Mouse (Mus musculus) layer of hippocampus, adult 2 months (tissue): Measurements from ENCODE around the gene Cuedc2. TPM values are rescaled to one million over a fixed set of nuclear protein-coding genes. Genes with fewer than 3 reads are reported as not detected.

Experiments used
- DNase-seq, 2 experiments: peaks; one replicate each; pipeline ENCODE4 v3.0.0; 2022; ENCODE audit warnings: low spot score in 2 of 2
- H3K27ac ChIP-seq: fragments of 200-600 bp; 2 replicates; pipeline ENCODE4 v1.8.1; 2022
- H3K4me3 ChIP-seq: fragments of 200-600 bp; 2 replicates; pipeline ENCODE4 v1.8.1; 2022; ENCODE audit warnings: mild to moderate bottlenecking
- CTCF ChIP-seq: fragments of 200-600 bp; conservative IDR thresholded peaks from 2 replicates; pipeline ENCODE4 v1.8.1; 2022; ENCODE audit warnings: antibody characterized with exemption, mild to moderate bottlenecking, moderate library complexity
- total RNA-seq, 2 experiments: library from RNA; stranded (reverse); gene quantifications; 2 replicates each; pipeline ENCODE4 v1.2.3; 2021

Gene Cuedc2
- total RNA-seq, 2 experiments from 2014 or later: 171 to 178 TPM

DNA sequence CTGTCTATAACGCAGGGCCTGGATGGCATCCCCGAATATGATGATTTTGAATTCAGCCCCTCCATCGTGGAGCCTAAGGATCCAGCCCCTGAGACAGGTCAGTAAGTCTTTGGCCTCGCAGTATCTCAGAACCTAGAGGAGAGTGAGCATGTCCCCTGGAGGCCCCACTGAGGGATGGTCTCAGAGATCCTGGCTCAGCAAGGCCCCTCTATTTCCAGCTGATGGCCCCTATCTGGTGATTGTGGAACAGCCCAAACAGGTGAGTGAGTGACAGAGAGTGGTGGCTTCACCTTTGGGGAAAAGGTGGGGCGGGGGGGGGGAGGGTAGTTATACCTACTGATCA is 32.3 kb downstream of the Cuedc2 start:
- DNase-seq: peak in 1 of 2 experiments; percentile 7
- 0 out of 2 replicates have a peak overlapping the region, but pooled peaks have one; percentile 70 for H3K27ac ChIP-seq
- H3K4me3 ChIP-seq: no peak overlapping the region; the same call in 1 of the 2 replicates
- no peak for TF ChIP-seq CTCF

DNA sequence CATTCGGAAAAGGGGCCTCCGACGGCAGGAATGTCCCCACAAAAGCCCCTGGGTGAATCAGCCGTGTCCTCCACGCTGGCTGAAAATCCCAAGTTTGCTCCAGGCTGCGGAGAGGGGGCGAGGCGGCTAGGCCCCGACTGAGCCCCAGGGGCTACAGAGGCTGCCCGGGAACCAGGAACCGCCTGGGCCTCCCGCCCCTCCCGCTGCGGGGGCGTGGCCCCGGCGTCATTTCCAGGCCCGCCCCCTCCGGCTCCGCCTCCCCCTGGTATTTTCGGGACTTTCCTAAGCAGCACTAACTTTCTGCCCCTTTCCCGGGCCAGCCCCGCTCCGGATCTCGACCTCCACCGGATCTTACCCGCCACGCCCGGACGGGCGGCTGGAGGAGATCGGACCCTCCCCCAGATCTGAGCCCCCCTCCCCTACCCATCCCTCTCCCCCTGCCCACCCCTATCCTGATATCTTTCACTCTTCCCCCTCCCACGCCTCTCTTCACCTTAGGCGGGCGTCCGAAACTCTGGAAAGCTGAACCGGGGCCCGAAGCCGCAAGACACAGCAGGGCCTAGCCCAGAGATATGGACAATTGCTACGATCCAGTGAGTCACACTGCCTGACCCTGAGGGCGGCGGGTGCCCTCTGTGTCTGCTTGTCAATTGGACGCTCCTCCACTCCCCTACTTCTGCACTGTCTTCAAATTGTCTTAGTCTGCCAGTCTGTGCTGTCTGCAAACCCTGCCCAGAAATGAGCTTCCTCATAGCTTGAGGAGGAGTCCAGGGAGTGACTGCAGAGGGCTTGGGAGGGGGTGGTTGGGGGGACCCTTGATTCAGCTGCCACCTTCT is 32.9 kb downstream of the Cuedc2 start:
- Histone ChIP-seq H3K4me3 (peak overlapping the region; percentile 79), H3K27ac (peak overlapping the region; percentile 70; the same call in 1 of the 2 replicates)
- peak in 1 of 2 experiments; percentile 81 for DNase-seq
- no peak for TF ChIP-seq CTCF

DNA sequence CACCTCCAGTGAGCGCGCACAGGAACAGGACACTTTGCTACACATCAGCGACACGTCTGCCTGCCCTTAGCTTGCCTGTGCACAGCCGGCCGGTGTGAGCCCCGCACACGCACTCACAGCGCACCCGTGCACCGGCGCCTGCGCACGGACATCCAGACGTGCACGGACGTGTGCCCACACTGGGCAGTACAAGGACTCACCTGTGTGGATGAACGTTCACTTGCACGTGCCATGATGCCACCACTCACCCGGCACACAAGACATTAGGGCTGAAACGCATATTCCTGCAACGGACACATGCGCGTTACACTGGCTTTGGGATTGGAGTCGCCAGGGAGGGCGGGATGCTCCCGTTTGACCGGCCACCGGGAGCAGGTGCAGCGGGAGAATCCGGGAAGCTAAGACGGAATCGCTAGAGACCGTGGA is 33.6 kb downstream of the Cuedc2 start:
- peak overlapping the region; percentile 70; the same call in 1 of the 2 replicates for H3K27ac ChIP-seq
- H3K4me3 ChIP-seq: peak overlapping the region; percentile 79
- no peak for TF ChIP-seq CTCF
- peak in 1 of 2 experiments; percentile 10 for DNase-seq

DNA sequence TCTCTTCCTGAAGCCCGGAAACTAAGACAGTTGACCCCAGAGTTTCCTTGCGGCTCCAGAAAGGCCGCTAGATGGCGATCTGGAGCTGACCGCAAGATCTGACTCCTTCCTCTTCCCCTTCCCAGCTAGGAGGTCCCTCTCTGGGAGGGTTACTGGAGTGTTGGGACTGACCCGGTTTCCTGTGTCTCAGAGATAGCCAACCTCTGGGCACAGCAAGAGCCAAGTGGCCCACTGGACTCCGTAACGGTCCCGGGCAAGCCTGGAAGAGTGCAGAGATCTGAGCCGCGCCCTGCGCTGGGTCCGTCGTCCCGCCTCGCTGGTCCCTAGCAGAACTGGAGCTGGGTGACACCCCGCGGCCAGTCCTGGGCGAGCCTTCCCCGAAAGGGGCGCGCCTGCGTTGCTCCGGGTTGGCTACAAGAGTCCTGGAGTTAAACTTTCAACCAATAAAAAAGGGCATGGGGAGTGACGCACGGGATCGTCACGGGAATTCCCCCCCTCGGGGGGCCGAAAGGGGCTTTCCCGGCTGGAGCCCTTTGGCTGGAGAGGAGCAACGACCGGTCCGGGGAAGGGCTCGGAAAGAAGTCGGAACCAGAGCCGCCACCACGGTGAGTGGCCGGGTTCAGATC is 34.2 kb downstream of the Cuedc2 start, which contains the start of gene Nfkb2:
TSS of gene Nfkb2 (plus strand) at position 105 of the 626 bp plus-strand sequence.
- peak; percentile 96 for TF ChIP-seq CTCF
- Histone ChIP-seq H3K27ac (peak within 1 kb of the TSS; percentile 70; the same call in 1 of the 2 replicates), H3K4me3 (peak within 1 kb of the TSS; percentile 79)
- DNase-seq: peak; percentile 75 to 83

DNA sequence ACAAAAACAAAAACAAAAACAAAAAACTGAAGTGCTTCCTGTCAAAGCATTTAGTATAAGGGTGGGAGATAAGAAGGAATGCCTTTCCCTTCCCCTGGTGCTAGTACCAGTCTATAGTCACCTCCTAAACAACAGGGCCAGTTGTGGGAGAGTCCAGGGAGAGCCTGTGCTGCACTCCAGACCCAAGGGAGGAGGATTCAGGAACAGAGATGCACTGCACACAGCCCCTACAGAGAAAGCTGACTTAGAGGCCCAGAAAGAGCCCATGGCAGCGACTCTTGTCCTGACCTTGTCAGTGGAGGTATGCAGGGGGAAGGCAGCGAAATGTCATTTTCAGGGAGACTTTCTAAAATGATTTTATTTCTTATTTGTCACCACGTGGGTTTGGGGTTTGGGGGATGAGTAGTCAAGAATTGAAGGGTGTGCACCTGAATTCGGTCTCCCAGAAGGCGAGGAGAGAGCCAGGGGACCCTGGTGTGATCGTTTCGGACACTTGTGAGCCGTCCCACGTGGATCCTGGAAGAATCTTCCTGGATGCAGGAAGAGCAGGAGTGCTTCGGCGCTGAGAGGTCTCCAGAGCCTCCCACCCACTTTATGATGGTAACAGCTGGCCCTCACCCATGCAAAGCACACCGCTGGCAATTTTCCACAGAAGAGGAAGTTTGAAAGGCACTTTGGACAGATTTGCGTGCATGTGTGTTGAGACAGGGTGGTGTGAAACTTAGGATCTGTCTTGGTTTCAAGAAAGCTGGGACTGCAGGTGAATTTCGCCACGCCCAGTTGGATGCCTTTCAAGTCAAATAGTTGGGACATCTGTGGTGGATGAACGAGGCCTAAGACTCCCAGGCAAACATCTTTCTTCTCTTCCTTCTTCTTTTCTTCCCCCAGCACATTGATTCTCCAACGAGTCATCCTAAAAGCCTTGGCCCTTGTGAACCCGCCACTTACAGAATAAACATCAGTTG is 35.0 kb downstream of the Cuedc2 start:
- DNase-seq: peak in 1 of 2 experiments; percentile 8
- peak overlapping the region; percentile 79 for H3K4me3 ChIP-seq
- no peak for TF ChIP-seq CTCF
- peak overlapping the region; percentile 70; the same call in 1 of the 2 replicates for H3K27ac ChIP-seq

DNA sequence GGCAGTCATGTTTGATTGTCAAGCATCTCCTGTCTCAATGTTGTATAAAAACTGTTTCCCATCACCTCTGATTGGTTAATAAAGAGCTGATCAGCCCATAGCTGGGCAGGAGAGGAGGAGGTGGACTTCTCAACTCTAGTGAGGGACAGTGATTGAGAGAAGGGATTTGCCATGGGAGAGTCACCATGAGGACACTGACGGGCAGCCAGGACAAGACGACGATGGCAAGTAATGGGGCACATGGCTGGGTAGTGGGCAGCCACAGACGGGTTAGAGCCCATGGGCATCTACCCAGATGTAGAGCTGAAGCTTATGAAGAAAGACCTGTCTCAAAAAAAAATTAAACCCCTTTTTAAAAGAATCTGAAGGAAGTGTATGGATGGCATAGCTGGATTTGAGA is 36.0 kb downstream of the Cuedc2 start:
- no peak overlapping the region for H3K4me3 ChIP-seq
- H3K27ac ChIP-seq: no peak overlapping the region
- TF ChIP-seq CTCF: no peak
- DNase-seq: peak in 1 of 2 experiments; percentile 5

DNA sequence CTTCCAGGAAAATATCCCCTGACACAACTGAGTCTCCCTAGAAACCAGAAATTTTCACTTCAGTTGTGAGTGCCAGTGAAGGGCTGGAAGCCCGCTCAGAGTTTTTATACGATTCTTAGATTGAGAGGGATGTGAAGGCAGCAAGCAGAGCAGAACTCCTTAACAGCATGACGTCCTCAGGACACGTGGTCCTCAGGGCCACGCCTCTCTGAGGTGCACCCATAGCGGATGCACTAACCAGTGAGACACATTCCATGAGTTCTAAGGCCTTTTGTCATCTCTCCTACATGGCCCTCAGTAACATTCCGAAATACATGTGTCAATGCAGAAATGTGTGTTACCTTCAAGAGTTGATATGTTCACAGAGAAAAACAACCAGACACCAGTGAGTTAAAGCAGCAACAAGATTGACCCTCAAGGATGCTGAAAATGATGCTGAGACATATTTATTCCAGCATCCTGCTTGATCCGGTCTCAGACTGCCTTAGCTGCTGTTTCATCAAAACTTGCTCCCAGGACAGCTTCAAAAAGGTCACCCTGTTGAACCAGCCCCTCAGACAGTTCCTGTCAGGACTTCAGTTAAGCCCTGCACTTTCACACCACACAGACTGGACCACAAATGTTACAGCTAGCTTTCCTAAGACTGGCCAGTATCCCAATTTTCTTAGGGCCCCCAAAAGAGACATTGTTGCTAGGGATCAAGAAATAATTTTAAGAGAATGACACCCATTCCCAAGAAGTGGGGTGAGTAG is 38.0 kb downstream of the Cuedc2 start:
- H3K27ac ChIP-seq: no peak overlapping the region
- H3K4me3 ChIP-seq: no peak overlapping the region
- no peak for TF ChIP-seq CTCF
- peak in 1 of 2 experiments; percentile 6 for DNase-seq

DNA sequence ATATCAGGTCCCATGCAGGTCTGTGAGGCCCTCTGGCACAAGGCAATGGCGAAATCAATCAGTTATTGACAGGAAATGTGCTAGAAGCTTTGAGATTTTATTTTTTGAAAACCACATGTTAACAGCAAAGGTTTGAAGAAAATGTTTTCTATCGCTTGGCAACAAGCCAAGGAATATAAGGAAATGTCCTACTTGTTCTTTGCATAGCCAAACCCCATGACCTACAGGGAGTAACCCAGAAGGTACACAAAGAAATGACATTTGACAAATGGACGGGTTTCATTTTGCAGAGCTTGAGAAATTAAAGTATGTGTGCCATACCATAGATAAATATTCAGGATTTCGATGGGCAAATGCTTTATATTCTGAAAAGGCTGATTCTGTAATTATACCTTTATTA is 41.6 kb downstream of the Cuedc2 start:
- TF ChIP-seq CTCF: no peak
- DNase-seq: no peak
- no peak overlapping the region for H3K4me3 ChIP-seq
- no peak overlapping the region for H3K27ac ChIP-seq

DNA sequence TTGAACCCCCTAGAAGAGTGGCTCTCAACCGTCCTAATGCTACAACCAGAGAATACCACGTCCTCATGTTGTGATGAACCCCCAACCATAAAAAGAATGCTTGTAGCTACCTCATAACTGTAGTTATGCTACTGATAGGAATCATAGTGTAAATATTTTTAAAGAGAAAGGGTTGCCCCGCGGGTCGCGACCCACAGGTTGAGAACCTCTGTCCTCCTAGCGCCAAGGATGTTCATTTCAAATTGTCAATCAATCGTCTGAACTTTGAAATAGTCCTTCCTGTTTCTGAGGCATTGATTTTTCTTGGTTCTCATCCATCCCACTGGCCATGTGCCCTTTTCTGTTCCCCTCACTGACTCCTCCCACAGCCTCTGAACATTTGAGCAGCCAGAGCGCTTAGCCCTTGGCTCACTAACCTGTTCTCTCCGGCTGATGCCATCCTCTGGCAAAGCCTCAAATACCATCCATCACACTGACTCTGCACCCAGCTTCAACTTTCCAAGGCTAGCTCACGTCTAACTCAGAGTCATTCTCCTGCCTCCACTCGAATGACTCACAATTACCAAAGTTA is 47.9 kb downstream of the Cuedc2 start:
- Histone ChIP-seq H3K4me3 (no peak overlapping the region), H3K27ac (no peak overlapping the region)
- no peak for DNase-seq
- TF ChIP-seq CTCF: no peak

DNA sequence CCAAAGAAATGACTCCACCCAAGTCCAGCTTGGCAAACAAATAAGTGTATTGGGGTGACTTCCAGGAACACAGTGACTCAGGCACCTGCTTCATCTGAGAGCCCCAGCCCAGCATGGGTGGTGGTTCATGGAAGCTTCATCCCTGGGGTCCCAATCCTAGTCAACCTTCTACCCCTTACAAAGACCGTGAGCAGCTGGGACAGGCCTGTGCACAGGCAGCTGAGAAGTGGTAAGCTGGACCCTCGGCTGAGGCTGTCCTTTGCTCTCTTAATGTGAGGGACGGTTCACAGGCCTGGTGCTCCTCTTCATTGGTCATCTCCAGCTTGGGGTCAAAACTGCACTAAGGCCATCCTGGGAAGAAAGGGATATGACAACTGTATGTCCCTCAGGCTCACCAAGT is 50.9 kb downstream of the Cuedc2 start:
- no peak overlapping the region for H3K4me3 ChIP-seq
- no peak for TF ChIP-seq CTCF
- no peak for DNase-seq
- H3K27ac ChIP-seq: no peak overlapping the region

DNA sequence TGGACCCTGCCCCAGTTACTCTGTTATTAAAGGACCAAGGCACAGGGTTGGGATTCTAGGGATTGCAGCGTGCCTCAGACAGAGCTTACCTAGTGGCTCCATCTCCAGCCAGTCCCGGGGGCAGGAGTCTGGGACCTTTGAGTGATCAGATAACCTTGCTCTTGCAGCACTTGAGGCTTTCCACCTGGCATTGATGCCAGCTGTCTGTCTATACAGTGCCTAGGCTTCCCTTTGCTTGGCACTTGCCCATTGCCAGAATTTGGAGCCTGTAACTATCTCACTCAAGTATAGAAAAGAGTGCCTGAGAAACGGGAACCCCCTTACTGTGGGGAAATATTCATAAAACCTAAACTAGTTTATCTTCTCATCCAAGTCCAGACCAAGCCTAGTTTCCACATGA is 51.6 kb downstream of the Cuedc2 start:
- DNase-seq: no peak
- Histone ChIP-seq H3K4me3 (no peak overlapping the region), H3K27ac (no peak overlapping the region)
- no peak for TF ChIP-seq CTCF
